Mouse (Mus musculus): ENCODE measurements around the gene Shisa7.
"Not testable (repeated sequence)": the region's sequence is repeated elsewhere in the genome, so short reads cannot be mapped to it uniquely, and the experiment has no call there.

The Shisa7 gene

DNA sequence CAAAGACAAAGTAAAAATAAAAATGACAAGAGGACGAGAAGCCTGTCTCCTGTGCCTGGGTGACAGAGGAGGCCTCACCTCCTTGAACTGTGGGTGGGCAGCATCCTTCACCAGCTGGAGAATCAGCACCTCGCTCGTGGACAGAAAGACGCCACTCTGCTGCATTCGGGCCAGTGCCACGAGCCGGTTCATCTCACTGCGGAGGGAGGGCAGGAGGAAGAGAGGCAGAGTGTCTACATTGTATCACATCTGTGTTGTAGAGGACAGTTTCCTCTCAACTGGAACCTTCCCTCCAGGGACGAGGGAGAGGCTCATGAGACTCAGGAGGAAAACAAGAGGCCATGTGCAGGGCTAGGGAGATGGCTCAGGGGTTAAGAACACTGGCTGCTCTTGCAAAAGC, 4.9 kb upstream of the Shisa7 start:
- no peak for DNase-seq (ENCODE audit: inconsistent ontology term)

DNA sequence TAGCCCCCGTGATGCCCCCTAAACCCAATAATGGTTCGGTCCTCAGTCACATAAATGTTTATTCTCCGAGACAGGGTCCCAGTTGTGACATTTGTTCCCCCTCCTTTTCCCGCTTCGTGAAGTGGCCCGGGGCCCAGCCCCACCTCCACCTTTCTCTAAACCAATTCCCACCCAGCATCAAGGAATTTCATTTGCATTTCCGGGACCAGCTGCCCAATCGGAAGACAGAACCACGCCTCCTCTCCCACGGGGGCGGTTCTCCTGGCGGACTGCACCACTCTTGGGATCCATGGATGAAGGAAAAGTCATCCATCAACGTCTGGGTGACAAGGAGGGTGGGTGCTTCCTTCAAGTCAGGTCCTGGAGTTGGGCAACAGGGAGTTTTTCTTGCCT, 417 bp upstream of the Shisa7 start:
- DNase-seq (ENCODE audit: inconsistent ontology term) = peak; percentile 81

DNA sequence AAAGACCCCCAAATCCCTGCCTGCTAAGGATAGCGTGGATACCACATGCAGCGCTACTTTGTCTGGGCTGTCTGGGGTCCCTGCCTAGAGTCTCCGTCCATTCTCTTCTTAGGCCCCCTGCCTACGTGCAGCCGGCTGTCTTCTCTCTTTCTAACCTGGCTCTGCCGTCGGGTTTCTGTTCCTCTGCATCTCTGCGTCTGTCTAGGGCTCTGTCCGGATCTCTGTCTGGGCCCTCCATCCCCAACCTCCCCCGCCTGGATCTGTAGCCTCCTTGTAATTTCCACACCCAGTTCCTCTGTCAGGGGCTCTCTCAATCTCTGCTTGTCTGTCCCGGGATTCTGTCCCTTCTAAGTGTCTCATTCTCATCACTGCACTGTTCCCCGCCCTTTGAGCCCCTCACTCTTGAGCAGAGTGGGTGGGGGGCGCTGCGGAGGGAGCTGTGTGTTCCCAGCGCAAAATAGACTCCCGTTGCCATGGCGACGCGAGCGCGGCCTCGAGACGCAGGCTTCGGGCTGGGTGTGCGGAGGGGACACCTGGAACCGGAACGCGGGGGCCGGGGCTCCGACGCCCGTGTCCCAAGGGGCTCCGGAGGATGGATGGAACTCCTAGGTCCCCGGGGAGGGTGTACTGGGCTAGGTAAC, 772 bp downstream of the Shisa7 start:
- DNase-seq (ENCODE audit: inconsistent ontology term) = no peak

DNA sequence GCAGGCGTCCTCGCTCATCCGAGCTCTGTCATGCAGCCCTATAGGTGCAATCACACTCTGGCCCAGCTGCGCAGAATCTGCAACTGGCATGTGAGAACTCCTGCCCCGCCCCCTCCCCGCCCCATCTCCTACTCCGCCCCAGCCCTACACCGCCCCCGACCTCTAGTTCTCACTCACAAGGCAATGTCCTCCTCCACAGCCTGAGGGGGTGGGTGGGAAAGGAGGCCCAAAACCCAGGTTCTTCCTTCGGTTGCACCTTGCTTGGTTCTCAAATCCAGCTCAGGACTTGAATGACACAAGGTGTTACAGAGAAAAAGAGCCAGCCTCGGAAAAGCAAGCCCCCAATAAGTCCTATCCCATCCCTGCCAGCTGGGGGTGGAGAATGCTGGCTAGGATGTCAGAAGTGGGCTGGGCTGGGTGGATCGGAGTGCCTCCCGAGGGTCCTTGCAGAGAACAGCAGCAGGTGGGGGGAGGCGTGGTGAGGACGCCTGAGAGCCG, 1.8 kb downstream of the Shisa7 start:
- no peak for DNase-seq (ENCODE audit: inconsistent ontology term)

- DNase-seq (ENCODE audit: inconsistent ontology term) = no peak
Observed at GRCm38 (mm10) chr7:4842077-4842476, 2.4 kb downstream of the Shisa7 start.

- DNase-seq (ENCODE audit: inconsistent ontology term) = no peak
Observed at GRCm38 (mm10) chr7:4837639-4838038, 6.9 kb downstream of the Shisa7 start.

DNA sequence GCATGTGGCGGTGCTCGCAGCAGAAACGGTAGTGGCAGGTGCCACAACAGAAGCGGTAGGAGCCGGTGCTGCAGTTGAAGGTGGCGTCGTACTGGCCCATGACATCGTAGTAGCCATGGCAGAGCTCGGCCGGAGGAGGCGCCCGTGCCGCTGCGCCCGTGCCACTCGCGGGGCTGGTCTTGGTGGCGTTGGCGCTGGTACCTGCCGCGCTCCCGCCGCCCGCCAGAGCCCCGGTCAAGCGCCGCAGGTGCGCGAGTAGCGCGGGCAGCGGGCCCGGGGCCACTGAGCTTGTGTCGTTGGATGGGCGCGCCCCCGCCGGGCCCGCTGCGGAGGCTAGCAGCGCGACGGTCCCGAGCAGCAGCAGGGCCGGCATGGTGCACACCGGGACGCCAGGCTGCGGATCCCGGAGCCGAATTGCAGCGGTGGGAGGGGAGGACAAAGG, 8.1 kb downstream of the Shisa7 start:
- peak; percentile 68 for DNase-seq (ENCODE audit: inconsistent ontology term)

DNA sequence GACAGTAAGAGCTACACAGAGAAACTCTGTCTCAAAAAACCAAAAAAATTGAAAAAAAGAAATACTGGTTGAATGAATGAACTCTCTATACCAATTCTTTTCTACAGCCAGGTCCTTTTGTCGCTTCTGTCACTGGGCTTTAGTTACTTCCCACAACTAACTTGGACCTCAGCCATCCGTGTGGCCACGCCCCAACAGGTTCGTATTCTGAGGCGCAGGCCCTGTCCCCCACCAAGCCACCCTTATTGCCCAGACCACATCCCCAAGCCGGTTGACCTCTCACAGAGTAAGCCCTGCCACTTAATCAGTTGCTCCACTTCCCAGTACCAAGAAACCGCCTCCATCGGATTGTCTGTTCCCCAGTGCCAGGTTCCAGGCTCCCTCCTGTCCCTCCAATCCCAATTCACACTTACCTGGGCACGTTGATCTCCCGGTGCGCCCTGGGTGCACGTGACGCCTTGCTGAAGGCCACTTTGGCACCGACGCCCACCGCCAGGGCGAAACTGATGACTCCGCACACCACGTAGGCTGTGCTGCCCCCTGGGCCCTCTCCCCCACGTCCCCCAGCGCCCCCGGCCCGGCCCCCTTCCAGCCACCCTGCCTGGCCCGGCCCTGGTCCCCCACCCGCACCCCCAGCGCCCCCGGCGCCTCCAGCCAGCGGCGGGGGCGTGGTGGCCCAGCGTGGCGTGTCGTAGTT, 8.7 kb downstream of the Shisa7 start:
- DNase-seq (ENCODE audit: inconsistent ontology term) = no peak

DNA sequence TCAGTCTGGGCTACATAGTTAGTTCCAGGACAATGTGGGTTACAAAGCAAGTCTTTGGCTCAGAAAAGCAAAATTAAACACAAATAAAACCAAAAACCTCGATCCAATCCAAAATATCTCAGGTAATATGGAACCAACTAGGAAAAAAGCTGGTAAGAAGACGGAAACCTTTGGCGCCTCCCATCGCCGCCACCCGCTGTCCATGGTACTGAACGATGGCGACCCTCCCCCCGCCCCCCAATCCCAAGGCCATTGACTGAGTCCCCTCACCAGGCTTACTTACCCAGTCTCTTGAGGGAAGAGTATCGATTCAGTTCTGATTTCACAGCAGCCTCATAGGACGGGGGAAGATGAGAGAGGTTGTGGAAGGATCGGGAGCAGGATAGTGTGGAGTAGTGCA, 14.0 kb downstream of the Shisa7 start:
- DNase-seq (ENCODE audit: inconsistent ontology term) = no peak

GRCm38 (mm10) chr7:4825365-4825764, 19.1 kb downstream of the Shisa7 start:
- DNase-seq (ENCODE audit: inconsistent ontology term) = no peak

DNA sequence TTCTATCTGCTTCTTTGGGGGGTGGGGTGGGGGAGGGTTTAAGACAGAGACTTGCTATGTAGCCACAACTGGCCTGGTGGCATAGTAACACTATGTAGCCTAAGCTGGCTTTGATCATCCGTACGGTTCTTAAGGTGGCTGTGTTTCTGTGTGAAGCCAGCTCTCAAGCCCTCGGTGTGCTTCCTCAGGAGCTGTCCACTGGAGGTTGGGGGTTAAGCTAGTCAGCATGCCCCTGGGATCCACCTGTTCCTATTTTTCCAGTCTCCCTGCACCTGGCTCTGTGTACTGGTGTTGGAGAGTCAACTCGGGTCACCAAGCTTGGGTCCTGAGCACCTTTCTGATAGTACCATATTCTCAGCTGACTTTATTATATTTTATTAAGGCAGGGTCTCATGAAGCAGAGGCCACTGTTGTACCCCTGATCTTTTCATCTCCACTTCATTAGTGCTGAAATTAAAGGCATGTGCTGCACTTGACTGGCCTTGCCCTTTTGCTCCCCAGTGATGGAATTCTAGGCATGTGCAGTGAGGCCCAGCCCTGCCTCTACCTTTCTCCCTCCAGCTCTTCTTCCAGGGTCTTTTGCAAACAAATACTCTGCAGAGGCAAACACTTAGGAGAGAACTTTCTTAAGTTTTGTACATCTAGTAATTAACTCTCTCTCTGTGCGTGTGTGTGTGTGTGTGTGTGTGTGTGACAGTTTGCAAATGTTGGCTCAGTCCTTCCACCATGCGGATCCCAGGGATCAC, 22.2 kb downstream of the Shisa7 start:
- DNase-seq (ENCODE audit: inconsistent ontology term) = no peak

DNA sequence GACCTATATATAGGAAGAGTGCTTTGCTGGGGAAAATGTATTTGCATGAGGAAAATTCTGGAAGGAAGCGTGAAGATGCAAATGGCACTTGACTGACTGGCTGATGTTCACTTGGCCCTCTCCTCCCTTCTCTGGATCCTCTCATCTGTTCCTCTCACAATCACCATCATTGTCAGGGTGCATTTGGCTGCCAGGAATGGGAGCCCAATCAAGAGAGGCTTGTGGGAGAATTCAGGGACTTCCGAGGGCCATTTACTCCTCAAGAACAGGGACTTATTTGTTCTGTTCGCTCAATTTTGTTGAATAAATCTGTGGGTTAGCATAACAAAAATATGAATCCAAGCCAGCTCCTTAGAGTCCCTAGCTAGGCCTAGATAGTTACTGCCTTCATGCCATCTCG, 22.8 kb downstream of the Shisa7 start:
- peak; percentile 63 for DNase-seq (ENCODE audit: inconsistent ontology term)

GRCm38 (mm10) chr7:4820925-4821324, 23.6 kb downstream of the Shisa7 start:
- DNase-seq (ENCODE audit: inconsistent ontology term) = not testable (repeated sequence)

GRCm38 (mm10) chr7:4816559-4816958, 27.9 kb downstream of the Shisa7 start:
- no peak for DNase-seq (ENCODE audit: inconsistent ontology term)

DNA sequence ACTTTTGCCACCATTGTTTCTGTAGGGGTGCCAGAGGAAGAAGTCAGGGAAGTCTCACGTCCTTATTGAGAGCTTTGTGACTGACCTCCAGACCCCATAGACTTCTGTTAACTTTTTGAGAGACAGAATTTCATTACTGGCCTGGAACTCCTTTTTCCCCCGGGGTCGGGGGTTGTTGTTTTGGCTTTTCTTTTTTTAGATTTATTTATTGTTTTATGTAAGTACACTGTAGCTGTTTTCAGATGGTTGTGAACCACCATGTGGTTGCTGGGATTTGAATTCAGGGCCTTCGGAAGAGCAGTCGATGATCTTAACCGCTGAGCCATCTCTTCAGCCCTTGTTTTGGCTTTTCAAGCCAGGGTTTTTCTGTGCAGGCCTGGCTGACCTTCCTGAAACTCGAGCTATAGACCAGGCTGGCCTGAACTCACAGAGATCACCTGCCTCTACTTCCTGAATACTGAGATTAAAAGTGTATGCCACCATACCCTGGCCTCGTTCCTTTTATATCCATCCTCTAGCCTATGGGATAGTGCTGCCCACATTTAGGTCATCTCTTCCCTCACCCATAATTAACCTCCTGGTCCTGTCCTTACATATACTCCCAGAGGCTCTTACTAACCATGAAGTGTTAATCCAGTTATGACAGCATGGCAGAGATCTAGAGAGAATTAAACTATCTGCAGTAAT, 31.2 kb downstream of the Shisa7 start:
- DNase-seq (ENCODE audit: inconsistent ontology term) = no peak

DNA sequence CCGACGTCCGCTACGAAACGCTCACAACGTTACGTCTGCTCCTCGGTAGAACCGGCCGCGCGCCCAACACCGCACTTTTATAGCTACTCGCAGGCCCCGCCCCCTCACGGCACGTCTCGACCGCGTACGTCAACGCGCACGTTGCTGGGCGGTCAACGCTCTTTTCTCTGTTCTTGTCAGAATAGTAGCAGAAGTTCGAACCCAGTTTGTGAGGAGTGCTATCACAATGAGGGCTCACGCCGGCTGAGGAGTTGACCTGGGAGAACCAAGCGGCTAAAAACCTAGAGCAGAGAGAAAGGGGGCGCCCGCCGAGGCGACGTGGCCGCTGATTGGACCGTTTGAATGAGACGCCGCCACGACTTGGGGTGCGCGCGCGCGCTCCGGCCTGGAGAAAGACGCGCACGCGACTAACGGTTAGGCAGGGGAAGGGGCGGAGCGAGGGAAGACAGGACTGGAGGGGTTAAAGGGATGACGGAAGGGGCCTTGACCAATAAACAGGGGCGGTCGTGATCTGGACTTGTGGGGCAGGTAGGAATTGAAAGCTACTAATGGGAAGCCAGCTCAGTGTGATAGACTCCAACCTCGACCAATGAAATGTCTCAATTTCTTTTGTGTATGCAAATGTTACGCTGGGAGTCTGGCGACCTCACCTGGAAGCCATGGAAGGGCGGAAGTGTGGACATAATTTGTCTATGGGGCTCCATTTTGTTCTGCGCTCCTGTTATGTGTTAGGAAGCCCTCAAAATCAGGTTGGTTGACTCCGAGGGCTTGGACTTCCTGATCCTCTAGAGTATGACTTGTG, 32.0 kb downstream of the Shisa7 start, which contains the start of gene Ube2s:
Gene Ube2s (minus strand): TSS at position 288 of the 802 bp plus-strand sequence.
- peak; percentile 100 for DNase-seq (ENCODE audit: inconsistent ontology term)

- DNase-seq (ENCODE audit: inconsistent ontology term) = peak; percentile 63
Observed at GRCm38 (mm10) chr7:4811842-4812302, 32.6 kb downstream of the Shisa7 start.

- DNase-seq (ENCODE audit: inconsistent ontology term) = not testable (repeated sequence)
Observed at GRCm38 (mm10) chr7:4811131-4811530, 33.4 kb downstream of the Shisa7 start.

GRCm38 (mm10) chr7:4806716-4807115, 37.8 kb downstream of the Shisa7 start:
- DNase-seq (ENCODE audit: inconsistent ontology term) = no peak

DNA sequence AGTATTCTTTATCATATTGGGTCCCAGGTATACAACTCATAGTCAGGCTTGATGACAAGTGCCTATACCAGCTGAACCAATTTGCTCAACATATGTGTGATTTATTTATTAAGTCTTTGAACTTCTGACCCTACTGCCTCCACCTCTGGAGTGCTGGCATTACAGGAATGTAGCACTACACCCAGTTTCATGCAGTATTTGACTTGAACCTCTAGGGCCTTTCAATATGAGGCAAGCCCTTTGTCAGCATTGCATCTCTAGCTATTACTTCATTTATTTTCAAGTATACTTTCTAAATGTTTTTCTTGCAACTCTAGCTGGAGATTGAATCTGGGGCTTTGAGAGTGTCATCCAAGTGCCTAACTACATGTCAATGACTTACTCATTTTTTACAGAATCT, 42.2 kb downstream of the Shisa7 start:
- no peak for DNase-seq (ENCODE audit: inconsistent ontology term)

Measured in Muller cell, postnatal 12 days (primary cell).